Mouse (Mus musculus) urinary bladder, postnatal 25 days (tissue): ENCODE data around the gene Ergic1.

ENCODE experiments used
- DNase-seq: peaks from one replicate; pipeline ENCODE4 v3.0.0; 2022; ENCODE audit warnings: low spot score

Ergic1 gene

GRCm38 (mm10) chr17:26537722-26538471 is 23.4 kb upstream of the Ergic1 start:
- DNase-seq, result no peak

GRCm38 (mm10) chr17:26540083-26540482 is 21.2 kb upstream of the Ergic1 start:
- no peak for DNase-seq

- DNase-seq, result no peak
These were observed 16.8 kb upstream of the Ergic1 start for GRCm38 (mm10) chr17:26544319-26544963.

- no peak for DNase-seq
These were observed 13.5 kb upstream of the Ergic1 start for GRCm38 (mm10) chr17:26547771-26548170.

GRCm38 (mm10) chr17:26548566-26548965 is 12.7 kb upstream of the Ergic1 start:
- DNase-seq, result no peak

- DNase-seq, result no peak
These were observed 12.0 kb upstream of the Ergic1 start for GRCm38 (mm10) chr17:26549148-26549809.

- DNase-seq, result no peak
These were observed 10.2 kb upstream of the Ergic1 start for GRCm38 (mm10) chr17:26551104-26551503.

- no peak for DNase-seq
These were observed 8.3 kb upstream of the Ergic1 start for GRCm38 (mm10) chr17:26553033-26553432.

GRCm38 (mm10) chr17:26560526-26561289 is 581 bp upstream of the Ergic1 start:
- DNase-seq, result no peak

GRCm38 (mm10) chr17:26561651-26562181 is 427 bp downstream of the Ergic1 start, which contains the start of gene Dusp1:
Gene Dusp1, minus strand, starts transcription at chr17:26562128.
- no peak for DNase-seq

GRCm38 (mm10) chr17:26562292-26562691 is 1.0 kb downstream of the Ergic1 start:
- DNase-seq, result no peak

- no peak for DNase-seq
These were observed 2.2 kb downstream of the Ergic1 start for GRCm38 (mm10) chr17:26563476-26563875.

GRCm38 (mm10) chr17:26564439-26564838 is 3.1 kb downstream of the Ergic1 start:
- no peak for DNase-seq

- no peak for DNase-seq
These were observed 6.0 kb downstream of the Ergic1 start for GRCm38 (mm10) chr17:26567142-26567817.

- DNase-seq, result no peak
These were observed 6.5 kb downstream of the Ergic1 start for GRCm38 (mm10) chr17:26567818-26568173.

GRCm38 (mm10) chr17:26569594-26570350 is 8.5 kb downstream of the Ergic1 start:
- DNase-seq, result no peak

GRCm38 (mm10) chr17:26570651-26571118 is 9.4 kb downstream of the Ergic1 start:
- no peak for DNase-seq

GRCm38 (mm10) chr17:26571377-26571776 is 10.1 kb downstream of the Ergic1 start:
- no peak for DNase-seq

- no peak for DNase-seq
These were observed 11.0 kb downstream of the Ergic1 start for GRCm38 (mm10) chr17:26572265-26572664.

GRCm38 (mm10) chr17:26574118-26574517 is 12.8 kb downstream of the Ergic1 start:
- no peak for DNase-seq

GRCm38 (mm10) chr17:26574701-26575100 is 13.4 kb downstream of the Ergic1 start:
- DNase-seq, result no peak
